Mouse (Mus musculus) spleen, adult 18-20 months (tissue): Measurements from ENCODE around the gene Psmg4.

ENCODE experiments used
- DNase-seq, 2 experiments: peaks; one replicate each; pipeline ENCODE4 v3.0.0; 2022; ENCODE audit warnings: mixed read lengths in 2 of 2

Gene Psmg4

DNA sequence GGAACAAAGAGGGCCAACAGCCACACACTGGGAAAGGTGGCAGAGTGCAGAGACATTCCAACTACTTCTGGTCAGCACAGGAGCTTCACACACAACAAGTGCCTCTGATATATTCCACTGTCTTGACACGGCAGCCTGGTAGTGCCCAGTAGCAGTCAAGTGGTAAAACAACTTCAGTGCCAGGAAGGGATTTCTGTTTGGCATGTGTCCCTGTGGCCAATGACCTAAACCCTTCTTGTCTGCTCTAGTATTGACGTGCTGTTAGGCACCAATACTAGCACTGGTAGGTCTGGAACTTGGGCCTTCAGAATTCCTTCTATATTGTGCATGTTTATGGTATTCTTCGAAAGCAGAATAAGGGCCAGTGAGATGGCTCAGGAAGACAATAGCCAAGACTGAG, 42.5 kb downstream of the Psmg4 start:
- no peak for DNase-seq

GRCm38 (mm10) chr13:34207714-34208470, 45.1 kb downstream of the Psmg4 start:
- DNase-seq, result no peak

GRCm38 (mm10) chr13:34211261-34211775, 48.6 kb downstream of the Psmg4 start:
- DNase-seq, result no peak

DNA sequence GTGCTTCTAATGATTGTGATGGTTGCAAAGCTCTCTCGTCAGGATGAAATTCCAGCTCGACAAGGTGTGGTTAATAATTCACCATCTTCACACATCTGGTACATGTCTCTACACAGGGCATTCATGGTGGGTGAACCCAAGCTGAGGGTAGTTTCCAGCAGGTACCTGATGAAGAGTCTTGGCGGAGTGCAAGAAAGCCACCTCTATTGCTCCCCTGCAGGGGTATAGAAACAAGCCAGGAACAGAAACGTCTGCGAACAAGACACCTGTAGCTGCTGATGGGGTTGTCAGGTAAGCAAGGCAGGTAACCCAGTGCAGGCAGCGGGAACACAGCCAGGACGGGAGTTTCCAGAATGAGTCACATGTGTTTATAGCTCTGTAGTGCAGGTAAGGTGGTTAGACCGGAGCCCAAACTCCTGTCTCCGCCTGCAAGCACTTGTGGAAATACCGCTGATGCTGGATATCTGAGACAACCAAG, 50.0 kb downstream of the Psmg4 start:
- DNase-seq, result no peak

DNA sequence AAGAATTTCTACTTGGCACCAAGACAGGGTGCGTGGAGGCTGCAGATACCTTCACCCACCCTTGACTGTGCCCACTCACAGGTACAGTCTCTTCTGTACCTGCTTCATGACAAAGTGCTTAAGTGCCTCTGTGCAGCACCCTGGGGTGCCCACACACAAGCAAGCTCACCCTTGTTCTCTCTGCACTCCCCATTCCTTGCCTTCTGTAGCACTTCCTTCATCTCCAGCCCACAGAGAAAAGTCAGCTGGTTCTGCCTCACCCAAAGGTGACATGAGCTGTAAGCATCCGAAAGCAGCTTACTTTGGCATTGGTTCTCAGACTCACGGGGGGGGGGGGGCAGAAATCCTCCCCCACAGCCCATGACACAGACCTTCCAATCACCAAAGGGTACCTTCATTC, 52.1 kb downstream of the Psmg4 start:
- DNase-seq, result no peak

GRCm38 (mm10) chr13:34218776-34219175, 56.0 kb downstream of the Psmg4 start:
- DNase-seq, result no peak

DNA sequence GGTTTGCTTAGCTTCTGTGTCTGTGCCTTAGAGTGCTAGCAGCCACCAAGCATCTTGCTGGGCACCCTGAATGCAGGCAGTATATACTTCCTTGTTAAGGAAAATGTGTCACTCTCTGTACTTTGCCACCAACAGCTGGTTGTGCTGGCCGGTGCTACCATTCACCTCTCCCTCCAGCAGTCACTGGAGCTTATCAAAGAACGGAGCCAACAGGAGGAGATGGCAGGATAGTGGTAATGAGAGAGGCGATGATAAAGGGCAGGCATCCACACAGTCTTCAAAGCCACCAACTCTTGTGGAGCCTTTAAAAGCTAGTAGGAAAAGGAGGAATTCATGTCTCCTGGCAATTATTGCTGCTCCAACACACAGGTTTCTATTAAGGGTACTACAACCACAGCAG, 57.0 kb downstream of the Psmg4 start:
- no peak for DNase-seq

- DNase-seq, result no peak
Measured at GRCm38 (mm10) chr13:34222985-34223384, 60.2 kb downstream of the Psmg4 start.

- no peak for DNase-seq
Measured at GRCm38 (mm10) chr13:34226940-34227339, 64.2 kb downstream of the Psmg4 start.
